Comparison of ENCODE assay signal across 8 mouse cellular contexts in the genomic region with DNA sequence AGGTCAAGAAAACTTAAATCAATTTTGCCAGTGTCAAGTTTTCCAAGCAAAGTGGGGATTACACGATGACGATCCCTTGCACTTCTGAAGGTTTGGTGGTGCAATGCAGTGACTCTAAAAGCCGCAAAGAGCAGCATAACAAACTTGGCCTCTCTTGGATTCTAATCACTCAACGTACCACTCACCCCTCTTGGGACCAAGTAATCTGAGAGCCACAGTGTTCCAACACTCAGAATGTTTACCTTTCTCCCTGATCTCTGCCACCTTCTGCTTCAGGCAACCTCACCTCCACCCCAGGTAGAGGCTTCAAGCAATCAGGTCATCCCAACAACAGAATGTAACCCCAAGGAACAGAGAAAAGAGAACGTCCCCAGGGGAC. TPM values are rescaled to one million over a fixed set of nuclear protein-coding genes. Genes with fewer than 3 reads are reported as not detected.
A peak's percentile ranks its signal among the peaks of the same experiment; 100 is the strongest.
DNase-seq lines count a peak whose midpoint lies in the region; ATAC-seq and TF ChIP-seq lines count a peak whose summit lies in the region.

No protein-coding gene starts in this region.

- peak overlapping the region; percentile 92 for H3K4me3 ChIP-seq in kidney, adult 2 months (ENCODE audit: insufficient read depth, low read depth, low read length)
- peak overlapping the region; percentile 63 for H3K4me3 ChIP-seq in heart, postnatal 0 days (ENCODE audit: low read depth, low read length)
- peak overlapping the region; percentile 84 for H3K4me3 ChIP-seq in macrophage (ENCODE audit: inconsistent target)

- H3K9me3 ChIP-seq in heart, postnatal 0 days (replicated peaks; ENCODE audit: control insufficient read depth, low read length): no peaks in the 10 kb centered on the region

- no peak for TF ChIP-seq EP300 in heart, postnatal 0 days (IDR thresholded peaks at IDR 0.05; ENCODE audit: low read depth)

- H3K27me3 ChIP-seq in kidney, adult 2 months (replicated peaks; ENCODE audit: control insufficient read depth, insufficient read depth, low read length): no peaks in the 10 kb centered on the region
- H3K27me3 ChIP-seq in heart, postnatal 0 days (ENCODE audit: control insufficient read depth, insufficient read depth, low read length): no peaks in the 10 kb centered on the region

- ATAC-seq in activated CD4-positive, CD25-positive, alpha-beta regulatory T cell, adult 4 months: peak; percentile 1
- peak; percentile 30 for ATAC-seq in heart, postnatal 0 days (ENCODE audit: insufficient read depth, low read depth)

- peaks cover 54% of the 10 kb centered on the region for H3K79me2 ChIP-seq in macrophage (ENCODE audit: inconsistent target)

- DNase-seq in kidney, adult 2 months: no peak
- no peak for DNase-seq in kidney, postnatal 25 days
- DNase-seq in heart, postnatal 0 days (ENCODE audit: low spot score): peak; percentile 23
- DNase-seq in right cerebral cortex, postnatal 36 days (ENCODE audit: low spot score in 2 of 2): no peak
- no peak for DNase-seq in frontal cortex, postnatal 25 days (ENCODE audit: low spot score in 2 of 2)
- DNase-seq in urinary bladder, postnatal 25 days (ENCODE audit: low spot score): no peak

- peak overlapping the region; percentile 62 for H3K4me2 ChIP-seq in heart, postnatal 0 days (ENCODE audit: low read depth, low read length)

- TF ChIP-seq CTCF in kidney, adult 2 months (conservative IDR thresholded peaks at IDR 0.05; ENCODE audit: insufficient read depth, insufficient read length, low read depth, low read length): no peak
- no peak for TF ChIP-seq CTCF in heart, postnatal 0 days (IDR thresholded peaks at IDR 0.05; ENCODE audit: low read depth)

- no peaks in the 10 kb centered on the region; the same call in 1 of the 2 replicates for H3K36me3 ChIP-seq in kidney, adult 2 months (ENCODE audit: control insufficient read depth, insufficient read depth, low read length)
- H3K36me3 ChIP-seq in heart, postnatal 0 days (replicated peaks; ENCODE audit: control insufficient read depth, insufficient read depth, low read length): peaks cover 21% of the 10 kb centered on the region
- H3K36me3 ChIP-seq in macrophage (ENCODE audit: inconsistent target): 0 out of 2 replicates have a peak, but pooled peaks cover 5% of the 10 kb centered on the region

- under 1% methylated on average over 5 of the region's 5 CpGs for WGBS in kidney, adult 2 months
- 2% methylated on average over 5 of the region's 5 CpGs for WGBS in heart, postnatal 0 days
- 1% methylated on average over 5 of the region's 5 CpGs for WGBS in macrophage (ENCODE audit: missing documents)

- peak overlapping the region; percentile 83 for H3K9ac ChIP-seq in heart, postnatal 0 days (replicated peaks; ENCODE audit: low read depth, low read length)

- TF ChIP-seq POLR2A in kidney, adult 2 months (IDR thresholded peaks at IDR 0.05; ENCODE audit: low read depth, low read length): no peak

- H3K4me1 ChIP-seq in kidney, adult 2 months (ENCODE audit: control insufficient read depth, insufficient read depth, low read length): peaks cover 5% of the 10 kb centered on the region
- peaks cover 14% of the 10 kb centered on the region for H3K4me1 ChIP-seq in heart, postnatal 0 days (ENCODE audit: control insufficient read depth, insufficient read depth)

- H3K27ac ChIP-seq in kidney, adult 2 months (ENCODE audit: insufficient read depth, low read depth, low read length): peak overlapping the region; percentile 90
- peak overlapping the region; percentile 85 for H3K27ac ChIP-seq in heart, postnatal 0 days (ENCODE audit: low read depth)
- peak overlapping the region; percentile 91 for H3K27ac ChIP-seq in macrophage

RNA-seq across cellular contexts. Expression of a gene that starts 0.4 kb away (rescaled TPM):
- 1,401 and 1,702 TPM in 2 replicates for polyA plus RNA-seq in kidney, adult 2 months (2012; rRNA removed)
- 100 to 1,000 TPM; 536 to 581 TPM for polyA plus RNA-seq in activated CD4-positive, CD25-positive, alpha-beta regulatory T cell, adult 4 months (2017; shearing (Covaris generic))
- 1,872 and 2,133 TPM in 2 replicates for total RNA-seq in heart, postnatal 0 days (2014; rRNA removed; ENCODE audit: low replicate concordance)
- polyA plus RNA-seq in heart, postnatal 0 days (2015; fragmentation: Nextera tagmentation; extraction: Ambion mirVana): 3,474 and 3,647 TPM in 2 replicates
- total RNA-seq in macrophage (2018; cell fraction: chromatin; rRNA removed): 10 to 100 TPM in 8 of 26 experiments, 1 to 10 TPM in 18; 1.6 to 36.6 (median 6.8) TPM
- total RNA-seq in macrophage (2018; cell fraction: cytosol; rRNA removed): 100 to 1,000 TPM; 165 to 293 (median 213) TPM
- 10 to 100 TPM in 25 of 26 experiments, 1 to 10 TPM in 1; 8.7 to 54.8 (median 25.6) TPM for total RNA-seq in macrophage (2018; cell fraction: nucleus; rRNA removed)
- polyA plus RNA-seq in macrophage (2018): 154 to 384 TPM (median 314 TPM) in 3 replicates

RNA-seq across cellular contexts. Expression of a gene that starts 0.7 kb away (rescaled TPM):
- 5.6 and 7.0 TPM in 2 replicates for polyA plus RNA-seq in kidney, adult 2 months (2012; rRNA removed)
- polyA plus RNA-seq in activated CD4-positive, CD25-positive, alpha-beta regulatory T cell, adult 4 months (2017; shearing (Covaris generic)): 10 to 100 TPM; 35.0 to 57.6 TPM
- total RNA-seq in heart, postnatal 0 days (2014; rRNA removed; ENCODE audit: low replicate concordance): 34.4 and 49.8 TPM in 2 replicates
- 42.2 and 46.7 TPM in 2 replicates for polyA plus RNA-seq in heart, postnatal 0 days (2015; fragmentation: Nextera tagmentation; extraction: Ambion mirVana)
- 100 to 1,000 TPM in 16 of 26 experiments, 10 to 100 TPM in 10; 23.1 to 184 (median 135) TPM for total RNA-seq in macrophage (2018; cell fraction: chromatin; rRNA removed)
- total RNA-seq in macrophage (2018; cell fraction: cytosol; rRNA removed): 10 to 100 TPM; 11.8 to 29.2 (median 22.4) TPM
- 100 to 1,000 TPM in 8 of 26 experiments, 10 to 100 TPM in 18; 19.1 to 137 (median 66.0) TPM for total RNA-seq in macrophage (2018; cell fraction: nucleus; rRNA removed)
- polyA plus RNA-seq in macrophage (2018): 19.0 to 29.8 TPM (median 22.2 TPM) in 3 replicates
